Mouse (Mus musculus): ENCODE measurements around the gene Snx18.

DNA sequence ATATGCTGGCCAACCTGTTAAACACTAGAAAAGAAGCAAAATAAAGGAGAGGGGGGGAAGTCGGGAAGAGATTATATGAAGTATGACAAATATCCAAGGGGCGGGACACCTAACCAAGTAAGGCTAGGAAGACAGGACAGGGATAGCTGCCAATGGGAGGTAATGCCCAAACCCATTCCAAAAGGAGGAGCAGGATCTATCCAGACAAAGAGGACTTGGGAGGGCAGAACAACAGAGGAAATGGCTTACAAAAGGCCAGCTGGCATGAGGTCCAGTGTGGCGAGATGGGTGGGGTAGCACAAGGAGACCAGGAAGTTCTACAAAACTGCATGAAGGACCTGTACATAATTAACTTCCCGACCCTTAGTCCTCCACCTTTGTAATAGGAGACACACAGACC lies 34.8 kb downstream of the Snx18 start:
- no peak for TF ChIP-seq POLR2A (IDR thresholded peaks at IDR 0.05; ENCODE audit: insufficient read depth, low read depth, low read length)
- no peak for TF ChIP-seq CTCF (IDR thresholded peaks at IDR 0.05; ENCODE audit: insufficient read depth, low read depth, low read length)

Data from olfactory bulb, adult 2 months (tissue).